Mouse (Mus musculus): ENCODE results near the gene Pde4d.

The Pde4d gene

GRCm38 (mm10) chr13:109555513-109555912, 1105.8 kb downstream of the Pde4d start:
- DNase-seq (ENCODE audit: extremely low spot score, low spot score), result no peak

GRCm38 (mm10) chr13:109556853-109557252, 1107.1 kb downstream of the Pde4d start:
- no peak for DNase-seq (ENCODE audit: extremely low spot score, low spot score)

- no peak for DNase-seq (ENCODE audit: extremely low spot score, low spot score)
Measured at GRCm38 (mm10) chr13:109558341-109559257, 1108.9 kb downstream of the Pde4d start.

GRCm38 (mm10) chr13:109560261-109560660, 1110.5 kb downstream of the Pde4d start:
- DNase-seq (ENCODE audit: extremely low spot score, low spot score), result no peak

GRCm38 (mm10) chr13:109568638-109569468, 1119.1 kb downstream of the Pde4d start:
- no peak for DNase-seq (ENCODE audit: extremely low spot score, low spot score)

- no peak for DNase-seq (ENCODE audit: extremely low spot score, low spot score)
Measured at GRCm38 (mm10) chr13:109569491-109569890, 1119.7 kb downstream of the Pde4d start.

- DNase-seq (ENCODE audit: extremely low spot score, low spot score), result no peak
Measured at GRCm38 (mm10) chr13:109576725-109577124, 1127.0 kb downstream of the Pde4d start.

GRCm38 (mm10) chr13:109577454-109577853, 1127.7 kb downstream of the Pde4d start:
- DNase-seq (ENCODE audit: extremely low spot score, low spot score), result no peak

GRCm38 (mm10) chr13:109577901-109578300, 1128.2 kb downstream of the Pde4d start:
- no peak for DNase-seq (ENCODE audit: extremely low spot score, low spot score)

- DNase-seq (ENCODE audit: extremely low spot score, low spot score), result no peak
Measured at GRCm38 (mm10) chr13:109581284-109582070, 1131.7 kb downstream of the Pde4d start.

- DNase-seq (ENCODE audit: extremely low spot score, low spot score), result no peak
Measured at GRCm38 (mm10) chr13:109590048-109590447, 1140.3 kb downstream of the Pde4d start.

- DNase-seq (ENCODE audit: extremely low spot score, low spot score), result no peak
Measured at GRCm38 (mm10) chr13:109592192-109592797, 1142.5 kb downstream of the Pde4d start.

- DNase-seq (ENCODE audit: extremely low spot score, low spot score), result no peak
Measured at GRCm38 (mm10) chr13:109599711-109600110, 1150.0 kb downstream of the Pde4d start.

- DNase-seq (ENCODE audit: extremely low spot score, low spot score), result no peak
Measured at GRCm38 (mm10) chr13:109604017-109604416, 1154.3 kb downstream of the Pde4d start.

GRCm38 (mm10) chr13:109605140-109605539, 1155.4 kb downstream of the Pde4d start:
- no peak for DNase-seq (ENCODE audit: extremely low spot score, low spot score)

GRCm38 (mm10) chr13:109609106-109609804, 1159.5 kb downstream of the Pde4d start:
- DNase-seq (ENCODE audit: extremely low spot score, low spot score), result no peak

GRCm38 (mm10) chr13:109609805-109610187, 1160.0 kb downstream of the Pde4d start:
- DNase-seq (ENCODE audit: extremely low spot score, low spot score), result peak; percentile 56

- no peak for DNase-seq (ENCODE audit: extremely low spot score, low spot score)
Measured at GRCm38 (mm10) chr13:109610772-109611171, 1161.0 kb downstream of the Pde4d start.

- DNase-seq (ENCODE audit: extremely low spot score, low spot score), result no peak
Measured at GRCm38 (mm10) chr13:109615213-109615784, 1165.6 kb downstream of the Pde4d start.

GRCm38 (mm10) chr13:109615785-109616281, 1166.1 kb downstream of the Pde4d start:
- DNase-seq (ENCODE audit: extremely low spot score, low spot score), result no peak

Data from neural tube, embryonic 10.5 days (tissue).